Mouse (Mus musculus): Measurements from ENCODE around the gene Glul. TPM values are rescaled to one million over a fixed set of nuclear protein-coding genes. Genes with fewer than 3 reads are reported as not detected.
"Not testable (repeated sequence)": the region's sequence is repeated elsewhere in the genome, so short reads cannot be mapped to it uniquely, and the experiment has no call there.

Glul gene
- 105 and 112 TPM in 2 replicates for polyA plus RNA-seq (2015; fragmentation: Nextera tagmentation; extraction: Ambion mirVana)

GRCm38 (mm10) chr1:153899731-153900380, at the start of gene Glul, which contains the start of gene Teddm2:
Gene Glul (plus strand): TSS chr1:153899944.
Gene Teddm2 (minus strand): TSS chr1:153900228.
- peak within 1 kb of the TSS; percentile 63 for H3K4me3 ChIP-seq
- H3K9ac ChIP-seq: peak within 1 kb of the TSS; percentile 70
- WGBS: under 1% methylated on average over 51 of the region's 51 CpGs
- peak; percentile 97 for ATAC-seq (ENCODE audit: borderline replicate concordance, extremely low read depth, low FRiP score, low TSS enrichment)
- peak within 1 kb of the TSS; percentile 76 for H3K4me2 ChIP-seq
- H3K9me3 ChIP-seq: no peaks in the 10 kb centered on the region
- H3K36me3 ChIP-seq: peaks cover 24% of the 10 kb centered on the region
- H3K4me1 ChIP-seq: peaks cover 11% of the 10 kb centered on the region
- H3K27me3 ChIP-seq: no peaks in the 10 kb centered on the region
- peak within 1 kb of the TSS; percentile 96 for H3K27ac ChIP-seq

- H3K4me1 ChIP-seq; H3K36me3 ChIP-seq; H3K4me3 ChIP-seq; H3K4me2 ChIP-seq; ATAC-seq (ENCODE audit: borderline replicate concordance, extremely low read depth, low FRiP score, low TSS enrichment); H3K27me3 ChIP-seq; H3K9ac ChIP-seq; H3K9me3 ChIP-seq; H3K27ac ChIP-seq: not testable (repeated sequence)
- WGBS: 61% methylated on average over 7 of the region's 7 CpGs
Measured at GRCm38 (mm10) chr1:153852696-153853095, 47.0 kb upstream of the Glul start.

DNA sequence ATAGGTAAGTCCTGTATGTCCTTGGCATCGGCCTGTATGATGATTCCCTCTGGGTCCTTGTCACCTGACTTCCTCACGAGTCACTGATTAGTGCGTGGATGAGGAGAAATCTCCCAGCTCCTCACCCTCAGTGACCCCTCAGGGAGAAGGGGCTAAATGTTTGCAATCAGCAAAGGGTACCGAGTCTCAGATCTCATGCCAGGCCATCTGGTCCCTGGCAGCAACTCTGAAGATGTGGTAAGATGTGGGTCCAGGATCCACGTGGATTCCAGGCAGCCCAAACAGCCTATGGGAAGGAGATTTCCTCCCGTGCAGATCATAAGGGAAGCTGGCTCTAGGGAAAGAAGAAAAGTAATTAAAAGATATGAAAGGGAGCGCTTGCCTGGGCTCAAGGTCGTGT, 43.8 kb upstream of the Glul start:
- Histone ChIP-seq H3K4me2 (no peak overlapping the region), H3K4me3 (no peak overlapping the region), H3K36me3 (no peaks in the 10 kb centered on the region), H3K9ac (no peak overlapping the region), H3K9me3 (no peaks in the 10 kb centered on the region), H3K4me1 (no peaks in the 10 kb centered on the region), H3K27me3 (no peaks in the 10 kb centered on the region), H3K27ac (no peak overlapping the region)
- WGBS: 65% methylated on average over 8 of the region's 8 CpGs
- ATAC-seq (ENCODE audit: borderline replicate concordance, extremely low read depth, low FRiP score, low TSS enrichment): no peak

GRCm38 (mm10) chr1:153874045-153874444, 25.7 kb upstream of the Glul start, which contains the start of gene Teddm1b:
Gene Teddm1b (plus strand): TSS chr1:153874345.
- Histone ChIP-seq H3K4me2 (no peak within 1 kb of the TSS), H3K27ac (no peak within 1 kb of the TSS), H3K9me3 (no peaks in the 10 kb centered on the region), H3K9ac (no peak within 1 kb of the TSS), H3K27me3 (no peaks in the 10 kb centered on the region), H3K4me3 (no peak within 1 kb of the TSS), H3K4me1 (no peaks in the 10 kb centered on the region), H3K36me3 (no peaks in the 10 kb centered on the region)
- ATAC-seq (ENCODE audit: borderline replicate concordance, extremely low read depth, low FRiP score, low TSS enrichment): no peak
- WGBS: 74% methylated on average over 6 of the region's 6 CpGs

DNA sequence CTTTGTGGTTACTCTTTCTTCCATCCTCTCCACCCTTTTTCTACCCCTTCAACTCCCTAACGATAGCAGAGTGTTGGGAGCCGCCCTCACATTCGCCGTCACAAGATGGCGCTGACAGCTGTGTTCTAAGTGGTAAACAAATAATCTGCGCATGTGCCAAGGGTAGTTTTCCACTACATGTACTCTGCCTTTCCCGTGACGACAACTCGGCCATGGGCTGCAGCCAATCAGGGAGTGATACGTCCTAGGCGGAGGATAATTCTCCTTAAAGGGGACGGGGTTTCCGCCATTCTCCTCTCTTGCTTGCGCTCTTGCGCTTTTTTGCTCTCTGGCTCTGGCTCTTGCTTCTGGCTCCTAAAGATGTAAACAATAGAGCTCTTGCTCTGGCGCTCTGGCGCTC, 19.4 kb upstream of the Glul start:
- H3K4me1 ChIP-seq; H3K36me3 ChIP-seq; H3K9ac ChIP-seq; H3K9me3 ChIP-seq; H3K4me2 ChIP-seq; H3K27me3 ChIP-seq; H3K4me3 ChIP-seq; ATAC-seq (ENCODE audit: borderline replicate concordance, extremely low read depth, low FRiP score, low TSS enrichment); H3K27ac ChIP-seq: not testable (repeated sequence)
- WGBS: 94% methylated on average over 17 of the region's 17 CpGs

GRCm38 (mm10) chr1:153886024-153886633, 13.6 kb upstream of the Glul start:
- ATAC-seq (ENCODE audit: borderline replicate concordance, extremely low read depth, low FRiP score, low TSS enrichment): no peak
- Histone ChIP-seq H3K36me3 (no peaks in the 10 kb centered on the region), H3K27ac (no peak overlapping the region), H3K4me3 (no peak overlapping the region), H3K27me3 (no peaks in the 10 kb centered on the region), H3K9me3 (no peaks in the 10 kb centered on the region), H3K4me2 (no peak overlapping the region), H3K4me1 (no peaks in the 10 kb centered on the region), H3K9ac (no peak overlapping the region)
- 21% methylated on average over 17 of the region's 17 CpGs for WGBS

DNA sequence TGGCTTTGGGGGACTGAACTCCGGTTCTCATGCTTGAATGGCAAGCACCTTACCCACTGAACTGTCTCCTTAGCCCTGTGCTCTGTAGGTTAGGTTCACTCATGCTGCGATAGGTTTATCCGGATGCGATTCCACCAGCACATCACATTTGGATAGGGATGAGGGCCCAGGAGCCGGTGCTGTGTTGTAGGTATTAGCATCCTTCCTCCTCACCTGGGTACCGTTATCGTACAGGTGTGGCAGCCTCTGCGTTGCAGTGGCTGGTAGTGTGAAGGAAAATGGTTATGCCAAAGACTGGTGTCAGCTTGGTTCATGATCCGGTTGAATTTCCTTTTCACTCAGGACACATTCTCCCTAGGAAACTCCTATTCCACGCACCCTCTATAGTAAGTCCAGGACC, 9.6 kb upstream of the Glul start:
- 92% methylated on average over 10 of the region's 10 CpGs for WGBS
- Histone ChIP-seq H3K4me1 (peaks cover 7% of the 10 kb centered on the region), H3K9ac (no peak overlapping the region), H3K4me3 (no peak overlapping the region), H3K9me3 (no peaks in the 10 kb centered on the region), H3K27me3 (peaks cover 8% of the 10 kb centered on the region; the same call in 1 of the 2 replicates), H3K27ac (no peak overlapping the region), H3K36me3 (no peaks in the 10 kb centered on the region), H3K4me2 (no peak overlapping the region)
- no peak for ATAC-seq (ENCODE audit: borderline replicate concordance, extremely low read depth, low FRiP score, low TSS enrichment)

- ATAC-seq (ENCODE audit: borderline replicate concordance, extremely low read depth, low FRiP score, low TSS enrichment): no peak
- no peaks in the 10 kb centered on the region for H3K9me3 ChIP-seq
- H3K4me1 ChIP-seq: peaks cover 7% of the 10 kb centered on the region
- peaks cover 8% of the 10 kb centered on the region; the same call in 1 of the 2 replicates for H3K27me3 ChIP-seq
- no peak within 1 kb of the TSS for H3K9ac ChIP-seq
- WGBS: 59% methylated on average over 4 of the region's 4 CpGs
- no peak within 1 kb of the TSS for H3K4me2 ChIP-seq
- no peak within 1 kb of the TSS for H3K27ac ChIP-seq
- H3K36me3 ChIP-seq: no peaks in the 10 kb centered on the region
- H3K4me3 ChIP-seq: no peak within 1 kb of the TSS
Measured at GRCm38 (mm10) chr1:153891442-153891841, 8.3 kb upstream of the Glul start, which contains the start of gene Teddm1a. Gene Teddm1a (plus strand): TSS chr1:153891742.

GRCm38 (mm10) chr1:153893746-153894145, 6.0 kb upstream of the Glul start:
- ATAC-seq (ENCODE audit: borderline replicate concordance, extremely low read depth, low FRiP score, low TSS enrichment): no peak
- H3K4me1 ChIP-seq: peaks cover 7% of the 10 kb centered on the region
- H3K36me3 ChIP-seq: no peaks in the 10 kb centered on the region
- no peak overlapping the region for H3K27ac ChIP-seq
- no peak overlapping the region for H3K9ac ChIP-seq
- no peaks in the 10 kb centered on the region for H3K9me3 ChIP-seq
- peaks cover 8% of the 10 kb centered on the region; the same call in 1 of the 2 replicates for H3K27me3 ChIP-seq
- H3K4me2 ChIP-seq: no peak overlapping the region
- H3K4me3 ChIP-seq: no peak overlapping the region
- WGBS: 48% methylated on average over 2 of the region's 2 CpGs

DNA sequence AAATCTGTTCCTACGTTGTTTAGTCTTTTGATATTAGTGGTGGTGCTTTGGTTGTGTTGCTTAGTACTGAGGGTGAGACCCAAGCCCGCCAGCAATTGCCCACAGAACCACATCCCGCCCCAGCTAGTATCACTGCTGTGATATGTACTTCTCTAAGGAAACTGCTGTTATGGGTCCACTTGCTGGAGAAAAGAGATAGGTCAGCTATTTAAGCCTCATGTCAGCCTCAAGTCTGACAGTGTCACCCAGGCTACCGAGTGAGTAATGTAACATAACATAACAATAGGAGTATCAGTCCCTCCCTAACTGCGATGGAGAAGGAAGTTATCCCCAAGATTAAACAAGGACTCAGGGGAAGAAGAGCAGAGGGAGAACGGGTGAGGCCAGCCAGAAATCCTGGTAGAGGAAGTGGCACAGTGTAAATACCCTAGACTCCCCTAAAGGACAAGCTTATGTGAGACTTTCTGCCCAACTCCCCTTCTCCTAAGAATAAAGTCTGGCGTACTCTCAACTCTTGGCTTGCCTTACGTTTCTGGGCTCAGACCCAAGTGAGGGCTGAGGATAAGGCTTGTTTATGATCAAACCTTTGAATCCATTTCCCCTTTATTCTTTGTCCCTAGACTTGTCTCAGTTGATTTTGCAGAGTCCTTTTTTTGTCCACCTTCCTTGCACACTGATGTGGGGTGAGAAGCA, 5.4 kb upstream of the Glul start:
- H3K9me3 ChIP-seq: no peaks in the 10 kb centered on the region
- no peak overlapping the region for H3K4me2 ChIP-seq
- H3K4me3 ChIP-seq: no peak overlapping the region
- H3K36me3 ChIP-seq: no peaks in the 10 kb centered on the region
- peaks cover 8% of the 10 kb centered on the region; the same call in 1 of the 2 replicates for H3K27me3 ChIP-seq
- H3K27ac ChIP-seq: no peak overlapping the region
- 47% methylated on average over 8 of the region's 8 CpGs for WGBS
- peaks cover 7% of the 10 kb centered on the region for H3K4me1 ChIP-seq
- H3K9ac ChIP-seq: no peak overlapping the region
- ATAC-seq (ENCODE audit: borderline replicate concordance, extremely low read depth, low FRiP score, low TSS enrichment): no peak

DNA sequence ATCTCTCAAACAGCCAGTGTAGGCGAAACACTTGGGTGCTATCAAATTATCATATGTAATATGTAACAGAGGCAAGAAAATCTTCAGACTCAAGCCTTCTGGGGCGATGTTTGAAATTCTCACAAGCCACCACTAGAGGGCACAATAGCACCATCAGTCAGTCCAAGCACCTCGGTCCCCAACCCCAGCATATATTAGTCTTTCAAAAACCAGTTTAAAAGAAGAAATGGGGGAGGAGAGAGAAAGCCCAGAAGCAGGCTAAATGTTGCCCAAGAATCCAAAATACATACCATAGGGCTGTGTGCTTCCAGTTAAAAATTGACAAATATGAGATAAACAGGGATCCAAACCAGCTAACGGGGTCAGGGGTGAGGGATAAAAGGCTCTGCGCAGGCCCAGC, 4.8 kb upstream of the Glul start:
- Histone ChIP-seq H3K4me2 (no peak overlapping the region), H3K9me3 (no peaks in the 10 kb centered on the region), H3K9ac (no peak overlapping the region), H3K36me3 (no peaks in the 10 kb centered on the region), H3K4me3 (no peak overlapping the region), H3K27ac (no peak overlapping the region), H3K27me3 (peaks cover 8% of the 10 kb centered on the region; the same call in 1 of the 2 replicates), H3K4me1 (peaks cover 7% of the 10 kb centered on the region)
- no peak for ATAC-seq (ENCODE audit: borderline replicate concordance, extremely low read depth, low FRiP score, low TSS enrichment)
- WGBS: 32% methylated on average over 5 of the region's 5 CpGs

- H3K9me3 ChIP-seq: no peaks in the 10 kb centered on the region
- H3K36me3 ChIP-seq: no peaks in the 10 kb centered on the region
- no peak overlapping the region for H3K4me3 ChIP-seq
- no peak for ATAC-seq (ENCODE audit: borderline replicate concordance, extremely low read depth, low FRiP score, low TSS enrichment)
- H3K27me3 ChIP-seq: peaks cover 8% of the 10 kb centered on the region; the same call in 1 of the 2 replicates
- H3K9ac ChIP-seq: no peak overlapping the region
- WGBS: 72% methylated on average over 8 of the region's 8 CpGs
- H3K4me1 ChIP-seq: peaks cover 18% of the 10 kb centered on the region
- no peak overlapping the region for H3K4me2 ChIP-seq
- no peak overlapping the region for H3K27ac ChIP-seq
Measured at GRCm38 (mm10) chr1:153897196-153897595, 2.5 kb upstream of the Glul start.

Measured in lung, embryonic 15.5 days (tissue).